Mouse (Mus musculus) bone marrow, adult 2 months (tissue): ENCODE data around the gene Thnsl1.

Source experiments
- CTCF ChIP-seq: fragments of 200-500 bp; IDR thresholded peaks from 2 replicates; pipeline ENCODE4 v1.5.1; 2011; ENCODE audit warnings: low read length, control low read depth; ENCODE audit not compliant: control insufficient read depth, insufficient read depth
- POLR2A ChIP-seq: fragments of 200-500 bp; IDR thresholded peaks from 2 replicates; pipeline ENCODE4 v1.6.1; 2011; ENCODE audit warnings: low read depth, mild to moderate bottlenecking, control low read depth, low read length, borderline replicate concordance; ENCODE audit not compliant: control insufficient read depth

DNA sequence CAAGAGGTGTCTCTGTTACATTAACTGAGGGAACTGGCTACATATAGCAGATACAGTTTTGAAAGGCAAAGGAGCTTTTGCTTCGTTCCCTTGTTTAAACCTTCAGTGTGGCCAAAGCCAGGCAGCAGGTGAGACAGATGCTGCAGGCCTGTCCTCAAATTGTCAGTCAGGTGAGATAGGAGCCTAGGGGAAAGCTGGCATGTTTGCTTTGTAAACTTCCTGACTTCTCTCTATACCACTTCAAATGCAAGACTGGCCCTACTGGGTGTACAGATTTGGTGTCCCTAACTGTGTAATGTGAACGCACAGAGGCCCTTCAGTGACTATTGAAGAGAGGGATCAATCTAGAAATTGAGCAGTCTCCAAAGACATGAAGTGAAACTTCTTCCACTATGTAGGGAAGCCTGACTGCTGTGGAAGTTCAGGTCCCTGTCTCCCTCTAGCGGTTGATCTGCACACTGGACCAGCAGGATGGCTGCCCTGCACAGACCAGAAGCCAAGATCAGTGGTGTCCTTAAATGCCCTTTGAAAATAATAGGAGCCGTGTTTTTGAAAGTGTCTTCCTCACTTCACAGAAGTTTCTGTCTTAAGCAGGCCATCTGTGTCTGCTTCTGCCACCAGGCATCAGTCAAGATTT lies 56.0 kb downstream of the Thnsl1 start:
- TF ChIP-seq CTCF (peak; percentile 89), POLR2A (no peak)
